Mouse (Mus musculus): Measurements from ENCODE around the gene Clpx. TPM values are rescaled to one million over a fixed set of nuclear protein-coding genes. Genes with fewer than 3 reads are reported as not detected.
"Not testable (repeated sequence)": the region's sequence is repeated elsewhere in the genome, so short reads cannot be mapped to it uniquely, and the experiment has no call there.

Gene Clpx
- total RNA-seq, 2 experiments from 2014 or later: 46.9 to 65.0 TPM

DNA sequence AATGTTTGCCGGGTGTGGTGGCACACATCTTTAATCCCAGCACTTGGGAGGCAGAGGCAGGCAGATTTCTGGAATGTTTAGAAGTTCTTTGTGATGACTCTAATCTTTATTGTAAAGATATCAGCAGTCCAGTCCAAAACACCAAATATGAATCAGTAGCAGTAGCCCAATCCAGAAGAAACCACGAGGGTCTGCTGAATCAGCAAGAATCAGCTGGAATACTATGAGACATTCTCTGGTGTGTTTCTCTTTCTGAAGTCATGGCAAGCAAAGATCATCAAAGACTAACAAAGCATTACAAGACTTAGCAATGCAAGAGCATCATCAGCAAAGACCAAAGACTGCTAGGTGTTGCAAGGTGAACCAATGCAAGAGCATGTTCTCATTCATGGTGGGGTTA lies 46.4 kb downstream of the Clpx start:
- intact Hi-C loops (cut with DNase I): no loop called here
- no peak for DNase-seq

GRCm38 (mm10) chr9:65345439-65345838 lies 51.4 kb downstream of the Clpx start:
- intact Hi-C loops (cut with DNase I); DNase-seq: not testable (repeated sequence)

- intact Hi-C loops (cut with DNase I): no loop called here
- peak; percentile 92 to 93 for DNase-seq
Observed at GRCm38 (mm10) chr9:65345854-65346475, 51.9 kb downstream of the Clpx start, which contains the start of gene Pdcd7. TSS of gene Pdcd7 (plus strand) at chr9:65346104.

- peak in 1 of 2 experiments; percentile 48 for DNase-seq
- intact Hi-C loops (cut with DNase I): no loop called here
Observed at GRCm38 (mm10) chr9:65346476-65347111, 52.5 kb downstream of the Clpx start.

DNA sequence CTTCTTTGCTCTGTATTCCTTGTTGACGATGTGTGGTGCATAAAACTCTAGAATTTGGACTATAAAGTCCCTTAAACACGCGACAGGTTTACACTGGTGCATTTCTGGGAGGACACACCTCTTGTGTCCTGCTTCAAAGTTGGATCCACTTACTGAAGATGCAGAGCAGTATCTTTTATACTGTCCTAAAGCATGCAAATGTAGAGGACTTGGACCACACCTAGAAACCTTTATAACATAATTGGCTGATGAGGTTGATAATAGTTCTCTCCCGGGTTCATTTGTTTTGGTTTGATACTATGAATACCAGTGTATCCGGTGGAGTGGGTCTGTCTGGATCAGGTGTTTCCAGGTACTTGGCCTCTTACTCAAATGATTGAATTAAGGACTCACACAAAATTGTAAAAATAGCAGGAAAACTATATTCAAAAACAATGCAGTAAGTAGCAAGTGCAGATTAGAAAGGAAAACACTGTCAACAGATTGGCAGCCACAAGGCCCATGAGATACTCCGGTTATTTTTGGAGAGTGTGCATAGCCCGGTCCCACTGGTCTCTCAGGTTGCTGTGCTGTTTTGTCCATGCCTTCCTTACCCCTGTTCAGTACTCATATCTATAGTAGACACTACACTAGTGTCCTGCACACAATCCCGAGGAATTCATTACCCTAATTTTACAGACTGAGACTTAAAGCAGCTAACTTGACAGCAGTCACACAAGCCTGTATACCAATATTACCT lies 53.2 kb downstream of the Clpx start:
- DNase-seq: no peak
- intact Hi-C loops (cut with DNase I): no loop called here

DNA sequence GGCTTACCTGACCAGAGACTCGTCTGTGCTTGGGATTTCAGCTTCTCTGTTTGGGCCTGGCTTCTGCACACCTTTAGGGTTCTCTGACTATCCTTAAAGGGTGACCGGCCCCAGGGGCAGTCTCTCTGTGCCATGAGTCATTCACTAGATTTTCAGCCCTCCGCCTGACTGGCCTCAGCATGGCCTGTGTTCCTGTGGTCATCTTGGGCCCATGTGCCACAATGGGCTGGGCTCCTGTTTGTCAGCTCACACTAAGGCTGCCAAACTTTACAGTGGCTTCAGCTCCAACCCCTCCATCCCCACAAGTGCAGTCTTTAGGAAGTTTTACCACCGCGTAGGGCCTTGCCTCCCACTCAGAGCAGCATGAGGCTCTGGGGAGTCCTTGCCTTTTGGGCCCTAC lies 59.2 kb downstream of the Clpx start:
- intact Hi-C loops (cut with DNase I): no loop called here
- no peak for DNase-seq

- DNase-seq: no peak
- intact Hi-C loops (cut with DNase I): no loop called here
Observed at GRCm38 (mm10) chr9:65356561-65356960, 62.5 kb downstream of the Clpx start.

- no peak for DNase-seq
- intact Hi-C loops (cut with DNase I): no loop called here
Observed at GRCm38 (mm10) chr9:65356971-65357370, 62.9 kb downstream of the Clpx start.

DNA sequence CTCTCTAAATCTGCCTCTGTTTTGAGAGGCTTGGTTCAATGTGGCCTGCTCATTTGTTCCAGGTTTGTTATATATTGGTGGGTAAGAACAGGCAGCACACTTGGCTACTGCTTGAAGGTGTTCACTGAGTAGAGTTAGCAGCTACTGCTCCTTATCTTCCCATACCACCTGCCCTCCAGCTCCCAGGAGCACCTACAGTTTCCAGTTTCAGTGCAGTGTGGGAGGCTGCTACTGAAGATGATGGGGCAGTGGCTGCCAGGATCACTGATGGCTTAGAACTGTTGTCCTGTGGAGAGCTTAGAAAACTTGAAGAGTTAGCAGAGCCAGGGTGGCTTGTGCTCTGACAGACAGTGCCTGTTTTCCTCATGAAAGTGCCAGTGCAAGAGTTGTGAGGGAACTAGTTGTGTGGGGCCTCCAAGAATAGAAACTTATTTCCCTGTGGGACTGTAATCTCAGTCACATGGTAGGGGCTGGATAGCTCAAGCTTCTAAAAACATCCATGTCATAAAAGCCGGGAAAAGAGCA lies 65.0 kb downstream of the Clpx start:
- DNase-seq: no peak
- intact Hi-C loops (cut with DNase I): no loop called here

GRCm38 (mm10) chr9:65360641-65361448 lies 66.8 kb downstream of the Clpx start, which contains the start of gene Ubap1l:
TSS of gene Ubap1l (plus strand) at chr9:65361041.
- intact Hi-C loops (cut with DNase I): no loop called here
- no peak for DNase-seq

- no peak for DNase-seq
- intact Hi-C loops (cut with DNase I): no loop called here
Observed at GRCm38 (mm10) chr9:65363684-65364083, 69.6 kb downstream of the Clpx start.

GRCm38 (mm10) chr9:65365721-65366120 lies 71.7 kb downstream of the Clpx start:
- intact Hi-C loops (cut with DNase I): no loop called here
- no peak for DNase-seq

GRCm38 (mm10) chr9:65371756-65372155 lies 77.7 kb downstream of the Clpx start:
- intact Hi-C loops (cut with DNase I): loop anchor here (2.0 kb wide), 1 partner anchor 59 kb away; no protein-coding TSS in a partner anchor
- no peak for DNase-seq

DNA sequence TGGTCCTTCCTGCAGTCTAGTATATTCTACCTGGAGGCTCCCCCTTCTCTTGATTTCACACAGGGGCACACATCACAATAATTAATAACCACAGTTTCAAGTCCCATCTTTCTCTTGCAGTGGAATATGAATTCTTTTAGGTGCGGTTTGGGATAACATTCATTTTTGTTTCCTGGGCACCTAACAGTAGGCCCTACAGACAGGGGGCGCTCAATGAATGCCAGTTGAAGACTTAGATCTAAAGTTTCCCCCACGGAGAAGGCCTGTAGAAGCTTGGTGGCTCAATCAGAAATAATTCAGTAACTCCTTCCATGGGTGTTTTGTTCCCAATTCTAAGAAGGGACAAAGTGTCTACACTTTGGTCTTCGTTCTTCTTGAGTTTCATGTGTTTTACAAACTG lies 78.4 kb downstream of the Clpx start:
- intact Hi-C loops (cut with DNase I): loop anchor here (2.0 kb wide), 1 partner anchor 58 kb away; no protein-coding TSS in a partner anchor
- peak in 1 of 2 experiments; percentile 30 for DNase-seq

- intact Hi-C loops (cut with DNase I): no loop called here
- DNase-seq: peak in 1 of 2 experiments; percentile 37
Observed at GRCm38 (mm10) chr9:65374468-65375162, 80.6 kb downstream of the Clpx start.

DNA sequence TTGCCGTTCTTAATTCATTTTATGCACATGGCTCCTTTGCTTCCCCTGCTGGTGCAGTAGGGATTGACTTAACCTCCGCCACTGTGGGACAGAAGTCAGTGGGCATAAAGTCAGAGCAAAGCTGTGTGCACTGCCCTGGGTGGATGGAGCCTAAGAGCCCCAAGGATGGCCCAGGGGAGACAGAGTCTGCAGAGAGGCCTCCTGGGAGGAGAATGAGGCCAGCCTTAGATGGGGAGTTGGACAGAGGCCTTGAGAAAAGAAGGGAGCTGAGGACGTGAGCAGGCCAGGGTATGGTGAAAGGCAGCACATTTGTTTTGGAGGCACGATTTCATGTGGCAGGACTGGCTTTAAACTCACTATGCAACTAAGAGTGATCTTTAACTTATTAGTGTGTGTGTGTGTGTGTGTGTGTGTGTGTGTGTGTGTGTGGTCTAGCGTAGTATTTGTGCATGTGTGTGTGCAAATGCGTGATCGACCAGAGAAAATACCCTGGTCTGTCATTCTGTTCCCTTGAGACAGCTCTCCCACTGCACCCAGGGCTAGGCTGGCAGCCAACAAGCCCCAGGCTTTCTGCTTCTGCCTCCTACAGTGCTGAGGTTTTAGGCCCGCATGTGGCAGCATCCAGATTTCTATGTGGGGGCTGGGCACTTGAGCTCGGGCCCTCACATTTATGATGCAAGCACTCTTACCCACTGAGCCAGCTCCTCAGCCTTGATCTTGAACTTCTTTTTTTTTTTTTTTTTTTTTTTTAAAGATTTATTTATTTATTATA lies 81.3 kb downstream of the Clpx start:
- intact Hi-C loops (cut with DNase I): no loop called here
- no peak for DNase-seq
